Mouse (Mus musculus) heart, postnatal 14 days (tissue): ENCODE data around the gene Ska3. TPM values are rescaled to one million over a fixed set of nuclear protein-coding genes. Genes with fewer than 3 reads are reported as not detected.
"Not testable (repeated sequence)": the region's sequence is repeated elsewhere in the genome, so short reads cannot be mapped to it uniquely, and the experiment has no call there.

Source experiments
- DNase-seq, 2 experiments: peaks; one replicate each; pipeline ENCODE4 v3.0.0; 2021 to 2022
- intact Hi-C: fragments of 180-260 bp; cut with DNase I; formaldehyde crosslinking; loops from one replicate; pipeline ENCODE4 v1.15.1; 2025
- long read RNA-seq, 2 experiments: library from polyadenylated mRNA; stranded (forward); transcript quantifications; one replicate each; pipeline ENCODE4 v2.0.0; 2021
- total RNA-seq, 2 experiments: library from RNA; stranded (reverse); gene quantifications; 2 replicates each; pipeline ENCODE4 v1.2.3; 2021

The Ska3 gene
- 1 to 10 TPM in 1 of 2 experiments, under 1 TPM in 1; 0.50 to 1.4 TPM for total RNA-seq
- long read RNA-seq, experiment 1, partial matches to known transcripts: 0 of 1 reads
- long read RNA-seq, experiment 1, other reads (novel, unspliced or antisense): 1 of 1 reads
- long read RNA-seq, experiment 2, partial matches to known transcripts: 0 of 1 reads
- long read RNA-seq, experiment 2, other reads (novel, unspliced or antisense): 1 of 1 reads

- intact Hi-C loops: loop anchor here (2.0 to 5.0 kb wide), 4 partner anchors 27 to 144 kb away; partner anchors contain the start of genes Sap18 and Zdhhc20
- DNase-seq: peak; percentile 93 to 95
These were observed at the start of gene Ska3, which contains the start of gene Mrpl57 for GRCm38 (mm10) chr14:57825788-57826751. Ska3 (minus strand) TSS chr14:57826185. Mrpl57 (plus strand) TSS chr14:57826234.

GRCm38 (mm10) chr14:57866676-57867276, 40.8 kb upstream of the Ska3 start:
- DNase-seq: no peak
- intact Hi-C loops: no loop called here

GRCm38 (mm10) chr14:57865256-57865655, 39.3 kb upstream of the Ska3 start:
- no peak for DNase-seq
- intact Hi-C loops: no loop called here

- DNase-seq: no peak
- intact Hi-C loops: no loop called here
These were observed 37.1 kb upstream of the Ska3 start for GRCm38 (mm10) chr14:57863129-57863528.

- intact Hi-C loops: no loop called here
- DNase-seq: no peak
These were observed 36.0 kb upstream of the Ska3 start for GRCm38 (mm10) chr14:57861987-57862412.

GRCm38 (mm10) chr14:57859520-57859919, 33.5 kb upstream of the Ska3 start:
- peak; percentile 8 to 26 for DNase-seq
- intact Hi-C loops: loop anchor here (5.0 kb wide), 1 partner anchor 48 kb away; no protein-coding TSS in a partner anchor

- intact Hi-C loops: loop anchor here (5.0 kb wide), 1 partner anchor 49 kb away; no protein-coding TSS in a partner anchor
- DNase-seq: no peak
These were observed 32.6 kb upstream of the Ska3 start for GRCm38 (mm10) chr14:57858601-57859000.

- intact Hi-C loops: loop anchor here (5.0 kb wide), 1 partner anchor 51 kb away; no protein-coding TSS in a partner anchor
- not testable (repeated sequence) for DNase-seq
These were observed 30.1 kb upstream of the Ska3 start for GRCm38 (mm10) chr14:57856037-57856436.

- intact Hi-C loops: no loop called here
- no peak for DNase-seq
These were observed 27.0 kb upstream of the Ska3 start for GRCm38 (mm10) chr14:57852961-57853360.

GRCm38 (mm10) chr14:57850330-57850729, 24.3 kb upstream of the Ska3 start:
- intact Hi-C loops: no loop called here
- DNase-seq: no peak

- intact Hi-C loops: no loop called here
- DNase-seq: no peak
These were observed 22.7 kb upstream of the Ska3 start for GRCm38 (mm10) chr14:57848646-57849045.

- DNase-seq, intact Hi-C loops: not testable (repeated sequence)
These were observed 22.1 kb upstream of the Ska3 start for GRCm38 (mm10) chr14:57848061-57848460.

GRCm38 (mm10) chr14:57844535-57844934, 18.6 kb upstream of the Ska3 start:
- DNase-seq: no peak
- intact Hi-C loops: no loop called here

- DNase-seq: no peak
- intact Hi-C loops: no loop called here
These were observed 9.2 kb upstream of the Ska3 start for GRCm38 (mm10) chr14:57835157-57835556.

GRCm38 (mm10) chr14:57833526-57833925, 7.5 kb upstream of the Ska3 start:
- intact Hi-C loops: no loop called here
- DNase-seq: no peak

GRCm38 (mm10) chr14:57827284-57827683, 1.3 kb upstream of the Ska3 start:
- intact Hi-C loops: loop anchor here (2.0 to 5.0 kb wide), 4 partner anchors 28 to 145 kb away; partner anchors contain the start of genes Sap18 and Zdhhc20

GRCm38 (mm10) chr14:57820839-57821238, 5.1 kb downstream of the Ska3 start:
- no peak for DNase-seq
- intact Hi-C loops: no loop called here

More at GRCm38 (mm10) chr14:57827284-57827683, 1.3 kb upstream of the Ska3 start:
- DNase-seq: no peak

GRCm38 (mm10) chr14:57811844-57812243, 14.1 kb downstream of the Ska3 start:
- intact Hi-C loops: no loop called here
- no peak for DNase-seq

- no peak for DNase-seq
- intact Hi-C loops: no loop called here
These were observed 15.1 kb downstream of the Ska3 start for GRCm38 (mm10) chr14:57810886-57811285.

- intact Hi-C loops: no loop called here
- DNase-seq: peak in 1 of 2 experiments; percentile 18
These were observed 17.4 kb downstream of the Ska3 start for GRCm38 (mm10) chr14:57808558-57808957.

- no peak for DNase-seq
- intact Hi-C loops: no loop called here
These were observed 22.3 kb downstream of the Ska3 start for GRCm38 (mm10) chr14:57803731-57804130.
